ENCODE assay signal across 9 mouse cellular contexts in genomic region chr1:135789815-135790214, GRCm38 (mm10). TPM values are rescaled to one million over a fixed set of nuclear protein-coding genes. Genes with fewer than 3 reads are reported as not detected.
DNase-seq lines count a peak whose midpoint lies in the region; ATAC-seq and TF ChIP-seq lines count a peak whose summit lies in the region.
"Had no signal": no experiment of that assay in that cellular context is flagged by ENCODE, and none has a peak within 500 bp of the region (broad histone marks: within the 10 kb centered on the region; RNA-seq: fewer than 3 reads in every experiment).

No protein-coding gene starts in this region.

- H3K27ac ChIP-seq in hindbrain, embryonic 14.5 days: no peak overlapping the region
- no peak overlapping the region for H3K27ac ChIP-seq in hindbrain, embryonic 16.5 days (ENCODE audit: low read depth, low read length)
- H3K27ac ChIP-seq: lung, embryonic 15.5 days had no signal

- 7% methylated on average over 5 of the region's 5 CpGs for WGBS in hindbrain, embryonic 14.5 days
- 9% methylated on average over 5 of the region's 5 CpGs for WGBS in hindbrain, embryonic 16.5 days

- no peaks in the 10 kb centered on the region for H3K9me3 ChIP-seq in hindbrain, embryonic 14.5 days (ENCODE audit: control insufficient read depth, low read length)
- no peaks in the 10 kb centered on the region for H3K9me3 ChIP-seq in hindbrain, embryonic 16.5 days (ENCODE audit: control insufficient read depth, low read length)
- no peaks in the 10 kb centered on the region for H3K9me3 ChIP-seq in E14TG2a.4 (ENCODE audit: low read length)
- H3K9me3 ChIP-seq: lung, embryonic 15.5 days had no signal

- H3K4me2 ChIP-seq in hindbrain, embryonic 14.5 days (replicated peaks): no peak overlapping the region
- H3K4me2 ChIP-seq in hindbrain, embryonic 16.5 days (ENCODE audit: low read length): no peak overlapping the region
- H3K4me2 ChIP-seq: lung, embryonic 15.5 days had no signal

- peak; percentile 89 for TF ChIP-seq CTCF in E14TG2a.4 (conservative IDR thresholded peaks at IDR 0.05; ENCODE audit: low read length)

- H3K27me3 ChIP-seq in hindbrain, embryonic 14.5 days (ENCODE audit: control insufficient read depth, insufficient read depth, low read length): 0 out of 2 replicates have a peak, but pooled peaks cover 15% of the 10 kb centered on the region
- peaks cover 3% of the 10 kb centered on the region; the same call in 1 of the 2 replicates for H3K27me3 ChIP-seq in hindbrain, embryonic 16.5 days (replicated peaks; ENCODE audit: control insufficient read depth, insufficient read depth, low read length)
- peaks cover 14% of the 10 kb centered on the region for H3K27me3 ChIP-seq in E14TG2a.4 (ENCODE audit: insufficient read depth, low read length)
- H3K27me3 ChIP-seq: lung, embryonic 15.5 days had no signal

- DNase-seq in hindbrain, embryonic 14.5 days (ENCODE audit: low spot score): peak; percentile 75
- peak; percentile 60 for DNase-seq in c-Kit-negative CD71-positive TER-119-positive erythroid progenitor cells, embryonic 14.5 days (ENCODE audit: low read depth, low spot score)
- DNase-seq in left cerebral cortex, postnatal 25 days (ENCODE audit: low spot score in 2 of 2): peak; percentile 46 to 57
- DNase-seq in natural killer cell, adult 2 months (ENCODE audit: low spot score in 2 of 2): peak; percentile 62 to 69
- DNase-seq in thymus, postnatal 10 days (ENCODE audit: low spot score in 2 of 2): peak; percentile 50 to 87

- H3K4me3 ChIP-seq in hindbrain, embryonic 14.5 days (replicated peaks; ENCODE audit: low read length): no peak overlapping the region
- no peak overlapping the region for H3K4me3 ChIP-seq in hindbrain, embryonic 16.5 days (ENCODE audit: low read length)
- H3K4me3 ChIP-seq in E14TG2a.4 (replicated peaks; ENCODE audit: low read length): no peak overlapping the region
- H3K4me3 ChIP-seq: lung, embryonic 15.5 days had no signal

- peaks cover 6% of the 10 kb centered on the region; the same call in 1 of the 2 replicates for H3K4me1 ChIP-seq in hindbrain, embryonic 14.5 days (replicated peaks; ENCODE audit: control insufficient read depth, insufficient read depth, low read length)
- peaks cover 9% of the 10 kb centered on the region for H3K4me1 ChIP-seq in hindbrain, embryonic 16.5 days (ENCODE audit: control insufficient read depth, insufficient read depth, low read depth, low read length)
- peaks cover 59% of the 10 kb centered on the region for H3K4me1 ChIP-seq in E14TG2a.4 (replicated peaks; ENCODE audit: low read depth, low read length)

- ATAC-seq in hindbrain, embryonic 14.5 days (ENCODE audit: low FRiP score): no peak
- no peak for ATAC-seq in hindbrain, embryonic 16.5 days
- peak; percentile 41; the same call in 1 of the 2 replicates for ATAC-seq in frontal cortex, adult (ENCODE audit: low TSS enrichment)

- no peaks in the 10 kb centered on the region for H3K36me3 ChIP-seq in hindbrain, embryonic 14.5 days (replicated peaks; ENCODE audit: control insufficient read depth, insufficient read depth)
- H3K36me3 ChIP-seq in hindbrain, embryonic 16.5 days (ENCODE audit: control insufficient read depth, insufficient read depth, low read length): no peaks in the 10 kb centered on the region
- H3K36me3 ChIP-seq in E14TG2a.4 (ENCODE audit: insufficient read depth, low read length): no peaks in the 10 kb centered on the region
- H3K36me3 ChIP-seq: lung, embryonic 15.5 days had no signal

- H3K9ac ChIP-seq in hindbrain, embryonic 14.5 days: no peak overlapping the region
- no peak overlapping the region for H3K9ac ChIP-seq in hindbrain, embryonic 16.5 days (ENCODE audit: low read depth, low read length)
- H3K9ac ChIP-seq: lung, embryonic 15.5 days had no signal

- intact Hi-C loops in left cerebral cortex, postnatal 25 days (cut with DNase I): loop anchor here (2.0 kb wide), 2 partner anchors 37 to 71 kb away; no protein-coding TSS in a partner anchor

RNA-seq across cellular contexts. Expression of gene Tnni1, which starts 10.6 kb away (rescaled TPM):
- 0.47 and 1.7 TPM in 2 replicates for polyA plus RNA-seq in hindbrain, embryonic 14.5 days (2014; fragmentation: Nextera tagmentation; extraction: Ambion mirVana)
- 1.1 and 19.6 TPM in 2 replicates for polyA plus RNA-seq in hindbrain, embryonic 16.5 days (2015; fragmentation: Nextera tagmentation; extraction: Ambion mirVana)
- 1 to 10 TPM; 2.5 to 3.4 TPM for total RNA-seq in left cerebral cortex, postnatal 25 days (2021)

RNA-seq across cellular contexts. Expression of gene Phlda3, which starts 23.9 kb away (rescaled TPM):
- polyA plus RNA-seq in hindbrain, embryonic 14.5 days (2014; fragmentation: Nextera tagmentation; extraction: Ambion mirVana): 38.5 and 38.7 TPM in 2 replicates
- 43.1 and 49.5 TPM in 2 replicates for polyA plus RNA-seq in hindbrain, embryonic 16.5 days (2015; fragmentation: Nextera tagmentation; extraction: Ambion mirVana)
- 10 to 100 TPM; 20.0 to 20.3 TPM for total RNA-seq in left cerebral cortex, postnatal 25 days (2021)

RNA-seq across cellular contexts. Expression of gene Lad1, which starts 28.6 kb away (rescaled TPM):
- 0.23 and 0.51 TPM in 2 replicates for polyA plus RNA-seq in hindbrain, embryonic 14.5 days (2014; fragmentation: Nextera tagmentation; extraction: Ambion mirVana)
- polyA plus RNA-seq in hindbrain, embryonic 16.5 days (2015; fragmentation: Nextera tagmentation; extraction: Ambion mirVana): 0.47 and 0.93 TPM in 2 replicates
- total RNA-seq in left cerebral cortex, postnatal 25 days (2021): 1 to 10 TPM; 1.1 TPM

RNA-seq across cellular contexts. Expression of gene Tnnt2, which starts 46.3 kb away (rescaled TPM):
- 0.39 and 0.70 TPM in 2 replicates for polyA plus RNA-seq in hindbrain, embryonic 14.5 days (2014; fragmentation: Nextera tagmentation; extraction: Ambion mirVana)
- polyA plus RNA-seq in hindbrain, embryonic 16.5 days (2015; fragmentation: Nextera tagmentation; extraction: Ambion mirVana): 1.5 and 8.3 TPM in 2 replicates
- total RNA-seq in left cerebral cortex, postnatal 25 days (2021): 1 to 10 TPM; 3.9 to 6.3 TPM
